Mouse (Mus musculus) heart, adult 2 months (tissue): ENCODE measurements around the gene Gm38394. TPM values are rescaled to one million over a fixed set of nuclear protein-coding genes. Genes with fewer than 3 reads are reported as not detected.
A peak's percentile ranks its signal among the peaks of the same experiment; 100 is the strongest.
"Not testable (repeated sequence)": the region's sequence is repeated elsewhere in the genome, so short reads cannot be mapped to it uniquely, and the experiment has no call there.

Experiments used
- DNase-seq, 2 experiments: peaks; one replicate each; pipeline ENCODE4 v3.0.0; 2021
- H3K27ac ChIP-seq: fragments of 200-600 bp; 2 replicates; pipeline ENCODE4 v1.8.1; 2022
- H3K27me3 ChIP-seq: fragments of 200-500 bp; 2 replicates; pipeline ENCODE4 v1.6.1; 2012; ENCODE audit warnings: mild to moderate bottlenecking, low read length, inconsistent platforms, mixed read lengths; ENCODE audit not compliant: control insufficient read depth, insufficient read depth
- H3K36me3 ChIP-seq: fragments of 200-500 bp; 2 replicates; pipeline ENCODE4 v1.6.1; 2012; ENCODE audit warnings: low read length, inconsistent platforms; ENCODE audit not compliant: control insufficient read depth, insufficient read depth
- H3K4me1 ChIP-seq: fragments of 200-500 bp; 2 replicates; pipeline ENCODE4 v1.6.1; 2011; ENCODE audit warnings: low read length; ENCODE audit not compliant: control insufficient read depth, insufficient read depth
- H3K4me3 ChIP-seq: fragments of 200-600 bp; 2 replicates; pipeline ENCODE4 v1.8.1; 2022
- H3K79me2 ChIP-seq: fragments of 200-500 bp; replicated peaks from 2 replicates; pipeline ENCODE4 v1.6.1; 2012; ENCODE audit warnings: mild to moderate bottlenecking, inconsistent platforms, low read length, moderate library complexity, mixed read lengths; ENCODE audit not compliant: control insufficient read depth, insufficient read depth
- H3K9ac ChIP-seq: fragments of 200-500 bp; 2 replicates; pipeline ENCODE4 v1.6.1; 2012; ENCODE audit warnings: low read depth, mild to moderate bottlenecking, control low read depth, inconsistent platforms, low read length, mixed read lengths
- CTCF ChIP-seq: fragments of 200-600 bp; IDR thresholded peaks from 2 replicates; pipeline ENCODE4 v1.8.1; 2022; ENCODE audit warnings: antibody characterized with exemption, mild to moderate bottlenecking, moderate library complexity
- EP300 ChIP-seq: fragments of 200-500 bp; IDR thresholded peaks from 2 replicates; pipeline ENCODE4 v1.6.1; 2011; ENCODE audit warnings: low read depth, low read length, control low read depth; ENCODE audit not compliant: insufficient read depth
- POLR2A ChIP-seq: fragments of 200-500 bp; IDR thresholded peaks from 2 replicates; pipeline ENCODE4 v1.6.1; 2011; ENCODE audit warnings: mild to moderate bottlenecking, low read depth, low read length, control low read depth; ENCODE audit not compliant: insufficient read depth
- WGBS: fragments of 180-500 bp; shearing (Covaris S2); methylation state at CpG from one replicate; pipeline ENCODE4 v1.1.7; 2018; 5-methylcytosine and 5-hydroxymethylcytosine counted together
- intact Hi-C: fragments of 180-260 bp; cut with DNase I; formaldehyde crosslinking; loops from one replicate; pipeline ENCODE4 v1.15.1; 2025
- long read RNA-seq: library from polyadenylated mRNA; stranded (forward); transcript quantifications from one replicate; pipeline ENCODE4 v2.0.0, GENCODE M21; 2021
- polyA plus RNA-seq: library from polyadenylated mRNA; depleted of rRNA; stranded (reverse); fragments of >200 nt; gene quantifications from 2 replicates; pipeline ENCODE4 v1.2.3, GENCODE M21; 2012; rRNA removed
- total RNA-seq, 2 experiments: library from RNA; stranded (reverse); gene quantifications; 2 replicates each; pipeline ENCODE4 v1.2.3; 2021

The Gm38394 gene
- total RNA-seq (10 to 100 TPM; 14.5 to 15.0 TPM), polyA plus RNA-seq (2.5 and 6.2 TPM in 2 replicates)
- long read RNA-seq, partial matches to known transcripts, result 3 of 3 reads
- long read RNA-seq, other reads (novel, unspliced or antisense), result 0 of 3 reads

DNA sequence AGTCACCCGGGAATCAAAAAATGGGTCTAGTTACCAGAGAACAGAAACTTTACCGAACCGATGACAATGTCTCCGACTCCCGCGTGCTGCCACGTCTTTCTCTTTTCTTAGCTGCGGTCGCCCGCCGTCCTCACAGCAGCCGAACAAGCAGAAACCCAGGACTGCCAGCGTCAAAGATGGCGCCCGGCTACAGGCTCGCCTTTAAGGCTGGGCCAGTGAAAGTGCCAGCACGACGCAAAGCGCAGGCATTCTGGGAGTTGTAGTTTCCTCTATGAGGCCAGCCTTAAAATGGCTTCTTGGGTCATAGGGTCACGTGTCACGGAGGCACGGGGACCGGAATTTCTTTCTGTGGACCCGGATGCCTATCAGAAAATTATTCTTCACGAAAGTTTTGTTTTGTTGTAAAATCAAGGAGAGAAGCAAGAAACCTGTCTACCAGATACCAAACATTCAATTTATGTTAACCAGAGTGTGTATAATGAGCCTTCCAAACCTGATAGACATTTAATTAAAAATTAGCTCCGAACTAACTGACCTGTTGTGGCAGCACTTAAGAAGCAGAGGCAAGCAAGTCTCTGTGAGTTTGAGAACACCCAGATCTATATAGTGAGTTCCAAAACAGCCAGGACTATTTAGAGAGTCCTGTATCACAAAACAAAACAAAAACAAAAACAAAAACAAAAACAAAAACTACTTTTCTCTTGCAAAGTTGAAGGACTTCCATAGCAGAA, at the start of gene Gm38394:
TSS of gene Gm38394 (minus strand) at position 116 of the 731 bp plus-strand sequence.
- peak within 1 kb of the TSS; percentile 86 for H3K4me3 ChIP-seq
- intact Hi-C loops, result no loop called here
- H3K36me3 ChIP-seq, result peaks cover 40% of the 10 kb centered on the region
- peak; percentile 91 to 94 for DNase-seq
- 2% methylated on average over 26 of the region's 26 CpGs for WGBS
- peak within 1 kb of the TSS; percentile 85 for H3K27ac ChIP-seq
- peaks cover 16% of the 10 kb centered on the region for H3K4me1 ChIP-seq
- no peaks in the 10 kb centered on the region for H3K27me3 ChIP-seq
- peaks cover 10% of the 10 kb centered on the region for H3K79me2 ChIP-seq
- H3K9ac ChIP-seq, result peak within 1 kb of the TSS; percentile 91
- TF ChIP-seq EP300 (peak; percentile 81), POLR2A (peak; percentile 90), CTCF (no peak)

GRCm38 (mm10) chr1:133710895-133711294, 49.8 kb upstream of the Gm38394 start:
- Histone ChIP-seq H3K9ac (no peak overlapping the region), H3K4me3 (no peak overlapping the region), H3K36me3 (no peaks in the 10 kb centered on the region), H3K27ac (no peak overlapping the region), H3K27me3 (no peaks in the 10 kb centered on the region), H3K79me2 (no peaks in the 10 kb centered on the region), H3K4me1 (no peaks in the 10 kb centered on the region; the same call in 1 of the 2 replicates)
- intact Hi-C loops, result no loop called here
- no peak for DNase-seq
- TF ChIP-seq EP300, result no peak
- TF ChIP-seq POLR2A, result no peak
- no peak for TF ChIP-seq CTCF
- WGBS, result 64% methylated on average over 6 of the region's 6 CpGs

DNA sequence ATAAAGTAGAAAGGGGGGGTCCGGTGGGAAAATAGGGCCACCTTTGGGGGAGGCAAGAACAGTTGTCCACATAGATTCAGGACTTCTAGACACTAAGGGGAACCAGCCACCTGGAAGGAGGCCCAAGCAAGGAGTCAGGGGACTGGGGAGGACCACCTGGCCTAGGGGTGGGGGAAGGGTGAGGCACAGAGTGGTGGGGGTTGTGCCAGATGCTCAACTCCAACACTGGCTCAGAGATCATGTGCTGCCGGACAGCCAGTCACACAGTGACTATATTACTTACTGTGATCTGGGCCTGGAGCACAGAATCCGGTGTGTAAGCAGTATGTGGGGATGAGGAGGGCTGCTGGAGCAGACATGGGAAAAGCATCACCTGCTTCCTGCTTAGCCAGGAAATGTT, 48.2 kb upstream of the Gm38394 start:
- WGBS, result 78% methylated on average over 3 of the region's 3 CpGs
- TF ChIP-seq POLR2A (no peak), EP300 (no peak), CTCF (no peak)
- no peak overlapping the region for H3K27ac ChIP-seq
- no peak overlapping the region for H3K9ac ChIP-seq
- no peaks in the 10 kb centered on the region; the same call in 1 of the 2 replicates for H3K4me1 ChIP-seq
- H3K79me2 ChIP-seq, result no peaks in the 10 kb centered on the region
- H3K27me3 ChIP-seq, result no peaks in the 10 kb centered on the region
- intact Hi-C loops, result no loop called here
- no peak for DNase-seq
- H3K36me3 ChIP-seq, result no peaks in the 10 kb centered on the region
- H3K4me3 ChIP-seq, result no peak overlapping the region

DNA sequence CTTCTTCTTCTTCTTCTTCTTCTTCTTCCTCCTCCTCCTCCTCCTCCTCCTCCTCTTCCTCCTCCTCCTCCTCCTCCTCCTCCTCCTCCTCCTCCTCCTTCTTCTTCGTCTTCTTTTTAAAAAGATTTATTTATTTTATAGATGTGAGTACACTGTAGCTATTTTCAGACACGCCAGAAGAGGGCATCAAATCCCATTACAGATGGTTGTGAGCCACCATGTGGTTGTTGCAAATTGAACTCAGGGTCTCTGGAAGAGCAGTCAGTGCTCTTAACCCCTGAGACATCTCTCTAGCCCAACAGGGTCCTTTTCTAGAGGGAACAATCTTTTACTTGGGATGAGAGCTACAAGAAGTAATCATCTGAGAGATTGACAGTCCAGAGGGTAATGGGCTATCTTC, 40.7 kb upstream of the Gm38394 start:
- H3K9ac ChIP-seq, H3K27me3 ChIP-seq, H3K36me3 ChIP-seq, DNase-seq, H3K79me2 ChIP-seq, intact Hi-C loops, H3K4me3 ChIP-seq, H3K4me1 ChIP-seq, H3K27ac ChIP-seq: not testable (repeated sequence)
- WGBS, result 25% methylated on average over 1 of the region's 2 CpGs
- peak; percentile 56 for TF ChIP-seq CTCF

- intact Hi-C loops, result no loop called here
- Histone ChIP-seq H3K4me1 (peaks cover 12% of the 10 kb centered on the region), H3K36me3 (no peaks in the 10 kb centered on the region), H3K79me2 (no peaks in the 10 kb centered on the region), H3K4me3 (no peak overlapping the region), H3K27ac (no peak overlapping the region), H3K9ac (no peak overlapping the region), H3K27me3 (no peaks in the 10 kb centered on the region)
- 95% methylated on average over 12 of the region's 12 CpGs for WGBS
- TF ChIP-seq CTCF (no peak), EP300 (no peak), POLR2A (no peak)
- no peak for DNase-seq
Measured at GRCm38 (mm10) chr1:133697935-133698620, 37.0 kb upstream of the Gm38394 start.

- Histone ChIP-seq H3K27me3 (no peaks in the 10 kb centered on the region), H3K4me3 (no peak overlapping the region), H3K4me1 (peaks cover 12% of the 10 kb centered on the region), H3K36me3 (no peaks in the 10 kb centered on the region), H3K9ac (no peak overlapping the region), H3K79me2 (no peaks in the 10 kb centered on the region), H3K27ac (0 out of 2 replicates have a peak overlapping the region, but pooled peaks have one; percentile 4)
- WGBS, result 21% methylated on average over 7 of the region's 7 CpGs
- intact Hi-C loops, result no loop called here
- DNase-seq, result peak in 1 of 2 experiments; percentile 28
- TF ChIP-seq POLR2A (no peak), CTCF (no peak), EP300 (no peak)
Measured at GRCm38 (mm10) chr1:133695901-133696300, 34.8 kb upstream of the Gm38394 start.
